Mouse (Mus musculus) lung, adult 2 months (tissue): Measurements from ENCODE around the gene Tfap2c.

ENCODE experiments used
- CTCF ChIP-seq: fragments of 200-500 bp; IDR thresholded peaks from 2 replicates; pipeline ENCODE4 v1.5.1; 2011; ENCODE audit warnings: mild to moderate bottlenecking, low read length, control low read depth; ENCODE audit not compliant: insufficient read depth
- POLR2A ChIP-seq: fragments of 200-500 bp; IDR thresholded peaks from 2 replicates; pipeline ENCODE4 v1.6.1; 2011; ENCODE audit warnings: low read depth, mild to moderate bottlenecking, control low read depth, low read length, borderline replicate concordance; ENCODE audit errors: extremely low read depth

DNA sequence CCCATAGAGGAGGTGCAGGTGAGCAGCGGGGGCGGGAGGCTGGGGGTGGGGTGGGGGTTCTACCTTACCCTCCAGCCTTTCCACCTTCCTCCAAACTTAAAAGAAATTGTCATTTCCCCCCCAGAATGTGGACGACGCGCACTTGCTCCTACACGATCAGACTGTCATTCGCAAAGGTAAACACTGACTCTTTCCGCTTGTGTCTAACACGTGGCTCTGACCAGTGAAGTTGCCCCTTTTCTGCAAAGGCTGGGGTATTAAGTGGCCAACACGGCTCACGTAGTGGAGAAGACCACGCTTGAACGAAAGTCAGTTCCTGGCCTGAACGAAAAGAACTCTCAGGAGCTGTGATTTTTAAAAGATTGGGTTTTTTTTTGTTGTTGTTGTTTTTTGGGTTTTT lies 2.5 kb downstream of the Tfap2c start:
- TF ChIP-seq CTCF (no peak), POLR2A (no peak)
